Mouse (Mus musculus) left cerebral cortex, postnatal 36 days (tissue): ENCODE results near the gene Disp3. TPM values are rescaled to one million over a fixed set of nuclear protein-coding genes. Genes with fewer than 3 reads are reported as not detected.

Source experiments
- DNase-seq, 2 experiments: peaks; one replicate each; pipeline ENCODE4 v3.0.0; 2021 to 2022; ENCODE audit warnings: low spot score in 2 of 2, mixed read lengths in 1 of 2
- intact Hi-C: fragments of 180-260 bp; cut with DNase I; formaldehyde crosslinking; loops from one replicate; pipeline ENCODE4 v1.15.1; 2025
- total RNA-seq, 2 experiments: library from RNA; stranded (reverse); gene quantifications; 2 replicates each; pipeline ENCODE4 v1.2.3; 2021

Disp3 gene
- total RNA-seq, 2 experiments from 2014 or later: 24.3 to 34.8 TPM

GRCm38 (mm10) chr4:148297640-148298039 lies 9.9 kb upstream of the Disp3 start:
- intact Hi-C loops: no loop called here
- peak; percentile 51 to 57 for DNase-seq

GRCm38 (mm10) chr4:148293319-148293718 lies 5.6 kb upstream of the Disp3 start:
- no peak for DNase-seq
- intact Hi-C loops: no loop called here

- intact Hi-C loops: no loop called here
- DNase-seq: no peak
These were observed 4.1 kb upstream of the Disp3 start for GRCm38 (mm10) chr4:148291849-148292248.

GRCm38 (mm10) chr4:148291080-148291479 lies 3.3 kb upstream of the Disp3 start:
- intact Hi-C loops: no loop called here
- DNase-seq: no peak

- DNase-seq: peak; percentile 91 to 92
- intact Hi-C loops: loop anchor here (2.0 to 5.0 kb wide), 2 partner anchors 39 to 141 kb away; no protein-coding TSS in a partner anchor
These were observed 337 bp upstream of the Disp3 start for GRCm38 (mm10) chr4:148288055-148288549.

GRCm38 (mm10) chr4:148287041-148287440 lies 724 bp downstream of the Disp3 start:
- intact Hi-C loops: loop anchor here (2.0 to 5.0 kb wide), 2 partner anchors 40 to 112 kb away; no protein-coding TSS in a partner anchor
- DNase-seq: peak in 1 of 2 experiments; percentile 34

- intact Hi-C loops: loop anchor here (2.0 to 5.0 kb wide), 2 partner anchors 41 to 112 kb away; no protein-coding TSS in a partner anchor
- DNase-seq: peak; percentile 54 to 58
These were observed 1.3 kb downstream of the Disp3 start for GRCm38 (mm10) chr4:148286226-148287031.

- intact Hi-C loops: no loop called here
- peak; percentile 23 to 31 for DNase-seq
These were observed 3.5 kb downstream of the Disp3 start for GRCm38 (mm10) chr4:148284219-148284618.

- intact Hi-C loops: no loop called here
- no peak for DNase-seq
These were observed 10.8 kb downstream of the Disp3 start for GRCm38 (mm10) chr4:148276816-148277491.

GRCm38 (mm10) chr4:148274671-148275070 lies 13.1 kb downstream of the Disp3 start:
- DNase-seq: no peak
- intact Hi-C loops: no loop called here

- DNase-seq: no peak
- intact Hi-C loops: no loop called here
These were observed 14.5 kb downstream of the Disp3 start for GRCm38 (mm10) chr4:148273229-148273628.

- intact Hi-C loops: no loop called here
- DNase-seq: no peak
These were observed 16.1 kb downstream of the Disp3 start for GRCm38 (mm10) chr4:148271656-148272055.

- DNase-seq: no peak
- intact Hi-C loops: loop anchor here (5.0 kb wide), 1 partner anchor 175 kb away; the partner anchor contains the start of gene Ubiad1
These were observed 20.7 kb downstream of the Disp3 start for GRCm38 (mm10) chr4:148266973-148267507.

GRCm38 (mm10) chr4:148259941-148260340 lies 27.8 kb downstream of the Disp3 start:
- no peak for DNase-seq
- intact Hi-C loops: no loop called here

- DNase-seq: no peak
These were observed 38.4 kb downstream of the Disp3 start for GRCm38 (mm10) chr4:148249341-148249740.

GRCm38 (mm10) chr4:148240387-148240786 lies 47.4 kb downstream of the Disp3 start:
- no peak for DNase-seq
- intact Hi-C loops: no loop called here

More at GRCm38 (mm10) chr4:148249341-148249740, 38.4 kb downstream of the Disp3 start:
- intact Hi-C loops: no loop called here

- DNase-seq: no peak
- intact Hi-C loops: no loop called here
These were observed 48.2 kb downstream of the Disp3 start for GRCm38 (mm10) chr4:148239474-148240130.

GRCm38 (mm10) chr4:148238919-148239318 lies 48.8 kb downstream of the Disp3 start:
- no peak for DNase-seq
- intact Hi-C loops: no loop called here

GRCm38 (mm10) chr4:148238218-148238617 lies 49.5 kb downstream of the Disp3 start:
- DNase-seq: no peak
- intact Hi-C loops: no loop called here

- DNase-seq: no peak
- intact Hi-C loops: no loop called here
These were observed 51.1 kb downstream of the Disp3 start for GRCm38 (mm10) chr4:148236664-148237063.
